Mouse (Mus musculus) right cerebral cortex, postnatal 25 days (tissue): ENCODE data around the gene Mrps22.

Experiments used
- DNase-seq: peaks from one replicate; pipeline ENCODE4 v3.0.0; 2022

Gene Mrps22

DNA sequence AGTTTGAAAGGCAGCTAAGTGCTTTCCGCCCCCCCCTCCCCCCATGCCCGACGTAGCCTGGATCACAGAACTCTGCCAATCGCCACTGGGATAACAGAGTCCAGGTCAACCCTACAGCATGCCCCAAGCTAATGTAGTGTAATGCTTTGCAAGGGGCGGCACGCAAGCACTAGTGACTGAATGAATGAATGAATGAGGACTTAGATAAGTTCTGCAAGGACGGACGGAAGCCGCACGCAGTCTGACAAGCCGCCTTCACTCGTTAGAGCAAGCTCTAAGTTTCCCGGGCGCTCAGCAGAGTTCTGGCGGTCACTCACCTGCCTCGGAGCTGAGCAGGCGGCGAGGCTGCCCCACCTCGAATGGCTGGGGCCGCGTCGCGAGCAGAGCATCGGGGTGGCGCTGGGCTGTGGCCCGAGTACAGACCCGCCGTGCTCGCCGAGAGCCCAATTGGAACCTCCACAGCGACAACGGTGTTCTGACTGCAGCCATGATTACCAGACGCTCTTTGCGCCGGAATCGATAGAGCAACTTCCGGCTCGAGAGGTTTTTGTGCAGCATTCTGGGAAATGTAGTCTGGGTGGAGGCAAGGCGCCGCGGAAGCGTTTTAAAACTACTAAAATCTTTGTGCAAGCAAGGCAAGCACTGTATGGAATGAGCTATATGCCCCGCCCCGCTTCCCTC lies at the start of gene Mrps22:
TSS of gene Mrps22 (minus strand) at position 505 of the 681 bp plus-strand sequence.
- DNase-seq: peak; percentile 76

DNA sequence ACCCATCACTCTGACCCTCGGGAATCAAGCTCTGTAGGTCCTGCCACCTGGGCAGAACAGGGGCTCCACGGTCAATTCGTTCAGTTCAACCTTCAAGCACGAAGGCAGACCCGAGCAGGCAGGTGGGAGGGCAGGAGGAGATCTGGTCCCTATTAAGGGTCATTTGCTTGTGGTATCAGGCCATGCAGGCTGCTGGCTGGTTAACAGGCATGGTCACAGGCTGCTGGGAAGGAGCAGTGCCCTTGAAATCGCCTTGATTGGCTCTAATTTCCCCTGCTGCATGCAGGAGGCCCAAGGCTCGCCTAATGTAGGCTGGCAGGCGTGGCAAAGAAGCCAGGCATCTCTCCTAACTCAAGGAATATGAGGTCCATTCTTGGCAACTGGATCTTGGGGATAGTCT lies 49.1 kb upstream of the Mrps22 start:
- DNase-seq: no peak

DNA sequence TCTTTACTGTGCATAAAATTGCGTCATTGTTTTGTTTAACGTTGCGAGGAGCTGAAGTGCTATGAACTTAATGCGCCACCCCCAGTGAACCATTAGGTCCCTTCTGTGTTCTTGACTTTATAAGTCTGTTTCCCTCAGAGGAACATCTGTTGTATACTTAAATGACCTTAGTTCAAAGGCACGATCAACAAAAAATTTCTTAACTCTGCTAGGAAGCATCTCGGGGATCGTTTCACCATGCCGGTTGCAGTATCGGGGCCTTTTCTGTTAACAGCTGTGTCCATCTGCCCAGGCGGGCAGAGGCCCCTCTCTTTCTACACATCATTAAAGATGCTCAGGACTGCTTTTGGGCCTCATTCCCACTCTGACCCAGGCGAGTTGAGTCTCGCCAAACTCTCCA lies 46.0 kb upstream of the Mrps22 start:
- no peak for DNase-seq

DNA sequence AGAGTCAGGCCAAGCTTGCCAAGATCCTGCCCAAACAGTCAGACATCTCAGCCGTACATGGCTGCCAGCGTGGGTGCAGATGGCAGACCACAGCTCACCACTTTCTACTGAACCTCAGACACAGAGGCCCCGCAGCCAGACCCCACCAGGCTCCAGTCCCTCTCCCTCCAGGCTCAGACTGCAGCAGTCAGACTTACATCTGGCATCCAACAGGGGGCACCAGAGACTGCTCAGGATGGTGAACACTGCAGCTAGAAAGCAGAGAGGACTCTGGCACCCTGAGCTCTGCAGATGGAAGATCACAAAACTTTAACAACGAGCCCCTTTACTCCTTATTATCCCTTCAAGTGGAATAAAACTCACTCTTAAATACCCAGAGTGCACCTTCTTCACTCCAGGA lies 44.3 kb upstream of the Mrps22 start:
- peak; percentile 69 for DNase-seq

DNA sequence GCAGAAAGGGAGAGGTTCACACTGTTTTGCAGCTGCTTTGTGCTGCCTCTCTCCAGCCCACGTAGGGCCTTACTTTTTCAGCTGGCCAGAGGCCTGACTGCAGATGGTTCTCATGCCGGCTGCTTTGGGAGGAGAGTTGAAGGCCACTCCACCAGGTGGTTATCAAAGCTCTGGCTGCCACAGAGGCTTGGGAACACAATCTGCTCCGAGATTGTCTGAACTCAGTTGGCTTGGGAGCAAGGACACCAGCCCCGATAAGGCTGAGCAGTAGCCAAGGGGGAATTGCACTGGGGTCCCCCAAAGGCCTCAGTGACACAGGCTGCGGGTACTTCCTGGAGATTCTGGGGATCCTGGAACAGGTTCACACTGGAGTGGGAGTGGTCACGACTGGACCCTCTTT lies 40.7 kb upstream of the Mrps22 start:
- no peak for DNase-seq

DNA sequence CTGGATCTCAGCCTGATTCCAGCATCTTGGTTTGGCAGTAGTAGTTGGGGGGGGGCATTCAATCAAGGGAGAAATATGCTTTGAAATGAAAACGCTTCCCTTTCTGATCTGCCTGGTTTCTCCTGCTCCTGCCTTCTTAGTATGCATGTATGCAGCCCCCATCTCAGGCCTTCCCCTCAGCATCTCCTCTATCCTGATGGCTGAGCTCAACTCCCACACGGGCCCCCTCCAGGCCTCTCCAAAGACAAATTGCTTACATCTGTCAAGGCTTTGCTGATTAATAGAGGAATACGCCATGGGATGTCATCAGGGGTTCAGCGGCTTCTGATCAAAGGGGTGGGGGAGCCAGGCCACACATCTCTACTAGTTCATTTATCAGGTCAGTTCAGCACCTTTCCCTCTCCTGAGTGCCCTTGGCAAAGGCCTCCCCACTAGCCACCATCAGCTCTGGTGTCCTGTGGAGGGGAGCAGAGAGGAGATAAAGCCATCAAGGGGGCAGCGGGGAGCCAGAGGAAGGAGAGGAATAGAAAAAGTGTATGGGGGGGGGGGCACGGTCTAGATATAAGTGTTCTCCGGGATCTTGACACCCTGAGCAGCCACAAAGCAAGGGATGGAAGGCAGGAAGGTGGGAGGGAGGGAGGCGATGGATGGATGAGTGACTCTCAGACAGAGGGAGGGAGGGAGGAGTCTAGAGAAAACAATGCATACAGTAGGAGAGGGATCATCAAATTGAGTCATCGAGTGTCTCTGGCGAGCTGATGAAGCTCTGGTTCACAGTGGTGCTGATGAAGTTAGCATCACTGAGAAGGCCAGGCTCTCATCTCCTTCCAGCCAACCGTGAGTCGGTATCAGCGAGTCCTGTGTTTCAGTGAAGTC lies 32.1 kb upstream of the Mrps22 start:
- DNase-seq: no peak

DNA sequence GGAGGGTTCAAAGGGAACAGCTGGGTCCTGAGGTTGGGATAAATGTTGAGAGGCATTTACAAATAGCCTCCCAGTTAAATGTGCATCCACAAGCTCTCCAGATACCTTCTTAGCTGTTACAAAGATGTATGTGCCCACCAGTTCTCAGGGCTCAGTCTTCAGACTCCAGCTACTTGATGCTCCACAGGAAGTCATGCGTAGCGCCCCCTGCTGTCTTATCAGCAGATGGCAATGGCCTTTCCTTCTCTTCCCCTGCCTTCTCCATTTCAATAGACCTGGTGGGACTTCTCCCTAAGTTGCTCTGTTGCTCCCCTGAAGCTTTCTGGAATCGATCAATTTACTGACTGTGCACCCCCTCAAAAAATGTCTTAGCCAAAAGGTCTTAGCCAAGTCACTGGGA lies 27.0 kb upstream of the Mrps22 start:
- no peak for DNase-seq

DNA sequence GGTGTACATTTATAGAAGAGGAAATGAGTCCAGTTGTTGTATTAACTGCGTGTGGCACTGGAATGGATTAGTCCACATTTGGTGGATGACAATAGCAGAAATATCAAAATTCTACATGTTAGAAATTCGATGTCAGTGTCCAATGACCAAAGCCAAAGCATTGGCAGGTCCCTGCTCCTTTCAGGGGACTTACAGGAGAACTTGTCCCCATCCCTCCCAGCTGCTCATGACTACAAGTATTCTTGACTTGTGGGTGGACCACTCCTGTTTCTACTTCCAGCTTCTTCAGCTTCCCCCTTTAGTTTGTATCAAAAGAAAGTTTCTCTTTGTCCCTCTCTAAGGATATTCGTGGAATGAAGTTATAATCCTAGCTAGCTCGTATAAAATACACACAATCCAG lies 3.4 kb upstream of the Mrps22 start:
- DNase-seq: no peak

DNA sequence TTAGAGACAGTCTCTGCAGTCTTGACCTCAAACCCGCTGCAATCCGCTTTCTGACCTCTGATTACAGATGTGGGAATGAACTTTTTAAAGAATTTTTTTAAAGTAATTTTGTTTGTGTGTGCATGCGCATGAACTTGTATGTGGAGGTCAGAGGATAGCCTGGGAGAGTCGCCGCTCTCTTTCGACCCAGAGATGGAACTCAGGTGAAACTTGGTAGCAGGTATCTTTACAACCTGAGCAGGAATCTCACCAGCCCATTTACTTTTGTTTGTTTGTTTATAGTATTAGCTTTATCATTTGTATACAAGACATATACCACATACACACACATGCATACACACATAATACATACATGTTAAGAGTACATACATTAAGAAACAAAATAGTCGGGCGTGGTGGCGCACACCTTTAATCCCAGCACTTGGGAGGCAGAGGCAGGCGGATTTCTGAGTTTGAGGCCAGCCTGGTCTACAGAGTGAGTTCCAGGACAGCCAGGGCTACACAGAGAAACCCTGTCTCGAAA lies 438 bp upstream of the Mrps22 start:
- DNase-seq: no peak

DNA sequence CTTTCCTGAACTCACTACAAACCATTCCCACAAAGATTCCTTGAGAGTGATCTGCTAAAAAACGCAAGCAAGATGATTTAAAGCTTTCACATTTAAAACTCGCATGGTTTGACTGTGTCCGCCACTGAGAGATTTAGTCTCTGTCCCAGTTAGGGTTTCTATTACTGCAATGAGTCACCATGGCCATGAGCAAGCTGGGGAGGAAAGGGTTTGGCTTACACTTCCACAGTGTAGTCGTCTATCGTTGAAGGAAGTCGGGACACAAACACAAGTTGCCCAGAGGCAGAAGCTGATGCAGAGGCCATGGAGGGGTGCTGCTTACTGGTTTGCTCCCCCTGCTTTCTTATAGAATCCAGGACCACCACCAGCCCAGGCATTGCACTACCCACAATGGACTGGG lies 1.4 kb downstream of the Mrps22 start:
- no peak for DNase-seq

DNA sequence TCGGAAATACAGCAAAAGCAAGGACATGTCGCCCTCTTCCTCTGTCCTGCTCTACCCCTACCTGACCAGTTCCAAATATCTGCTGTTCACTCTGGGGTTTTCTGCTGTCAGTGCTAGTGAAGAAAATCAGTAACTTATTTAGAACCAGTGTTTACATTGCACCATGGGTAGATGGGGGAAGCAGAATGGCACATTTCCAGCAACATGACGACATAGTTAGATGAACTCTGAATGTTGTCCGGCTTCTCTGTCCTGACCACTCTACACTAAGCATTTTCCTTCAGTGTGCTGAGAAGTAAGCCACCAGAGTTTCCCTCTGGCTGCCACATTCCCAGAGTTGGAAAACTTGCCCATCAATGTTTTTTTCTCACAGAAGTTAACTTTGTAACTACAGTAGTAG lies 17.6 kb downstream of the Mrps22 start:
- DNase-seq: no peak

DNA sequence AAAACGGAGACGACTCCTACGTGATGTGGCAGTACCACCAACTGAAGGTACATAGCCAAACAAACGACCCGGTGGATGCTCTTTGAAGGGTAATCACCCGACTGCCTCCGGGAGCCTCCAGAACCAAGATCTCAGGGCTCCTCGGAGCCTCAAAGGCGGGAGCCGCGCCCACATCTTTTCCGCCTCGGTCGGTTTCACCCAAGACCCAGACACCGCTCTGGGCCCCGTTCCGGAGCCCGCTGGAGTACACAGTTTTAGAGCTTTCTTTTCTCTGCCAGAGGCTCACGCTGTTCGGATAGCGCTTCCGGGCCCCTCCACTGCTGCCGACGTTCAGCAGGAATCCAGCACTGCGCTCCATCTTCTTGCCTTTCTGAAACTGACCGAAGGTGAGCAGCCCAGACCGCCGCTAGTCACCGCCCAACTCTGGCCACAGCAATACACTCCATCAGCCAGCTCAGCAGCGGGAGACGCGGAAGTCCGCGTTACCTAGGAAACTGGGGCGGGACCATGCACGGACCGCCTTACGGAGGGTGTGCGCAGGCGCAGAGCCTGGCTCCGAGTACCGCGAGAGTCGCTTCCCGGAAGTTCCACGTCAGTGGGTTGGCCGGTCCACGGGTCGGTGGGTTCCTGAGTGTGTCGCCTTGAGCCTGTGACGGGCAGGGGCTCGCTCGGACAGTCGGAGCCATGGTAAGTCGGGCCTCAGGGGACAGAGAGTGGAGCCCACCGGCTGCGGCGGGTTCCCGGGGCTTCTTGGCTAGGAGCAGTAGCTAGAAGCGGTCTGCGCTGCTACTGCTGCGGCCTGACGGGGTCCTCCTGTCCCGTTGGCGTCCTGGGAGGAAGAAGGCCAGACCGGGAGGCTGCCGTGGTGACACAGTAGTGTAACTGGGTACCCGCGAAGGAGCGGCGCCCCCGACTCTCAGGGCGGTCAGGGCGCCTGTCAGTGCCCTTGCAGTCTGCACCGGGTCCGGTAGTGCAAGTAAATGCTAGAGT lies 38.0 kb downstream of the Mrps22 start, which contains the start of gene Copb2:
TSS of gene Copb2 (plus strand) at position 585 of the 990 bp plus-strand sequence.
- peak; percentile 99 for DNase-seq

DNA sequence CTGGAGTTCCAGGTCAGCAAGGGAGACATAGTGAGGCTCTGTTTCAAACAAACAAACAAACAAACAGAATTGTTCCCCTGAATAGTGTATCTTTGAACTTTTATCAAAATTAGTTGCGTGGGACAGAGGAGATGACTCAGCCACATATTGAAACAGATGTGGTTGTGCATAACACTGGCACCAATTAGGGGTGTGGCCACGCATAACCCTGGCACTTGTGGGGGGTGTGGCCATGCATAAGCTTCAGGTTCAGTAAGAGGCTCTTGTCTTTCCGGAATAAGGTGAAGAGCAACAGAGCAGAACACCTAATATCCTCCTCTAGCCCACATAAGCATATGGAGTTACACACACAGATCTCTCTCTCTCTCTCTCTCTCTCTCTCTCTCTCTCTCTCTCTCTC lies 57.4 kb downstream of the Mrps22 start:
- DNase-seq: no peak
